Mouse (Mus musculus) layer of hippocampus, adult 9-11 months (tissue): ENCODE results near the gene Prss53.
"Not testable (repeated sequence)": the region's sequence is repeated elsewhere in the genome, so short reads cannot be mapped to it uniquely, and the experiment has no call there.

Source experiments
- DNase-seq: peaks from one replicate; pipeline ENCODE4 v3.0.0; 2022

Prss53 gene

DNA sequence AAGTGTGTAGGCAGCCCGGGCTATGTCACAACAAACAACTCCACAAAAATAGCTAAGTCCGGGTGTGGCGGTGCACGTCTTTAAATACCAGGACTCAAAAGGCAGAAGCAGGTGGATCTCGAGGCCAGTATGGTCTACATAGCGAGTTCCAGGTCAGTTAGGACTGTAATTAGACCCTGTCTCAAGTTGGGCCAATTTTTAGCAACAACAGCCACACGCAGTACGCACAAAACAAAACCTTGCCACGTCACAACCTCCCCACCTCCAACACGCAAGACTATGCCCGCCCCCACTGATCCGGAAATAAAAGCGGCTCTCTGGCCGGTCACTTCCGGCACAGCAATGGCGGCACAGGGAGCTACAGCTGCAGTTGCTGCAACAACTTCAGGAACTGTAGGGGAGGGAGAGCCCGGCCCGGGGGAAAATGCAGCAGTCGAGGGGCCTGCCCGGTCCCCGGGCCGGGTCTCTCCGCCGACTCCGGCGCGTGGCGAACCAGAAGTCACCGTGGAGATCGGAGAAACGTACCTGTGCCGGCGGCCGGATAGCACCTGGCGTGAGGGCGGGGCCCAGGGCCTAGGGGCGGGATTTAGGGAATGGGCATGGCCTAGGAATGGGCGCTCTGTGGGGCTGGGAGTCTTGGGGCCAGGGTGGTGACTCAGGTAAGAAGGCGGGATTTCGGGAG lies 21.6 kb upstream of the Prss53 start, which contains the start of gene Kat8:
TSS of gene Kat8 (plus strand) at position 327 of the 682 bp plus-strand sequence.
- peak; percentile 90 for DNase-seq

DNA sequence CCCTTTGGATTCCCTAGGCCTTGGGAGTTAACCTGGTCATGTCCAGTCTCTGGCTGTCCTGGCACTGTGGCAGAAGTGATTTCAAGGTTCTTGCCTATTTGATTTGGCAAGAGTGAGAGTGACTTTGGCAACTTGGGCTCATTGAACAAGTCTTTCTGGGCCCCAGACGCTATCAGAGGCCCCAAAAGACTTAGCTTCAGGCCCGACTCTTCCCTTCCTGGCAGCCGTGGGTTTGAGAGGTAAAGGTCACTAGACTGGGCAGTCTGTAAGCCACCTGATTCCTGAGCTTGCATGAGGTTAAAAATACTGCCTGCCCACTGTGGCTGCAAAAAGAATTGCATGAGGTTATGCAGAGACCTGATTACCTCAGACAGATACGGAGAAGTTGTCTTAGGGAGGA lies 17.9 kb upstream of the Prss53 start:
- no peak for DNase-seq

DNA sequence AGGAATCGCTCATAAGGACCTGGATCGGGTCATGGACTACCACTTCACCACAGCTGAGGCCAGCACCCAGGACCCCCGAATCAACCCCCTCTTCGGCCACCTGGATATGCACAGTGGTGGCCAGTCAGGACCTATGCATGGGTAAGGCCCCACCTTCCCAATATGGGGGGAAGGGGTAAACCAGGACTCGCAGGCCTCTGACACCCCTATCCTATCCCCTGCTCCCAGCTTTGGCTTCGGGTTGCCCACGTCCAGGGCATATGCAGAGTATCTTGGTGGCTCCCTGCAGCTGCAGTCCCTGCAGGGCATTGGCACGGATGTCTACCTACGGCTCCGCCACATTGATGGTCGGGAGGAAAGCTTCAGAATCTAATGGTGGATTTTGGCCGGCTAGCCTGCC lies 17.2 kb upstream of the Prss53 start:
- no peak for DNase-seq

DNA sequence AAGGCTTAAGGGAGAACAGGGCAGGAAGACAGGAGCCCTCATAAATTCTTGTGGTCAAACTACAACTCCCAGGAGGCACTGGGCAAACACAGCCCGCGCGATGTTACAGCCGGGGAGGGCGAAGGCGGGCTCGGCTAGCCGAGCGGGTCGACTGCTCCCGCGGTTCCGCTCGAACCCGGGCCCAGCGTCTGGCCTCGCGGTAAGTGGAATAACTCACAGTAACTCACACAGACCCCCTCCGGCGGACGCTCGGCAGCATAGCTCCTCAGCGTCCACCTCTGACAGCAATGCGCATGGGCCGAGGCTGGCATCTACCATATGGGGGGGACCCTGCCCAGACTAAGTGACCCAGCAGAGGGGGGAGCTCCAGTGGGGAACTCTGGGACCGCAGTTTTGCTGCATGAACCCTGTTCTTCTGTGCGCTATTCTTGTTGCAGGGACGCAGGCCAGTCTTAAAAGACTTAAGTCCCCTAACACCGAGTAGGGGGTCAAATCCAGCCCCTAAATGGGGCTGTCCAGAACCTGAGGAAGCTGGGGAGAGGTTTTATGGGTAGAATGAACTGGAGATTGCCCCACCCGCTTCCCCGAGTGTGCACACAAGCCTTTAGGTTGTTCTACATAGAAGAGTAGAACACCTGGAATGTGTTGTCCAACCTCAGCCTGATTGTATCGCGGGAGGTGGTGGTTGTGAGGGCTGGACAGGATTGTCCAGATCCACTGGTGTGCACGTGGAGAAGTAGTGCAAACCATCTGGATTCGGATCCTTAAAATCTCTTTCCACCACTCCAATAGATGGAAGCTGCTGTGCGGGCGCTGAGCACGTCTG lies 13.4 kb upstream of the Prss53 start, which contains the start of gene Bckdk:
TSS of gene Bckdk (plus strand) at position 112 of the 826 bp plus-strand sequence.
- DNase-seq, result peak; percentile 83

DNA sequence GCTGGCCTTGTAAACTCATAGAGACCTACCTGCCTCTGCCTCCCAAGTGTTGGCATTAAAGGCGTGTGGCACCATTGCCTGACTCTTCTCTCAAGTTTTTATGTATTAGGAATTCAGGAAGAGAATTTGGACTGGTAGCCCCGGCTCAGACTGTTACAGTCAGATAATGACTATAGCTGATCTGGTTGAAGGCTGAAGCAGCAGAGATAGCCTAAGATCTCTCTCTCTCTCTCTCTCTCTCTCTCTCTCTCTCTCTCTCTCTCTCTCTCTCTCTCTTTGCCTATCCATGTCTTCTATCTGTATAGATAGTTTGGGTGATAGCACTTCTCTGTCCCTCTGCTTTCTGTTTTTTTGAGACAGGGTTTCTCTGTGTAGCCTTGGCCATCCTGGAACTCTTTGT lies 11.0 kb upstream of the Prss53 start:
- no peak for DNase-seq

DNA sequence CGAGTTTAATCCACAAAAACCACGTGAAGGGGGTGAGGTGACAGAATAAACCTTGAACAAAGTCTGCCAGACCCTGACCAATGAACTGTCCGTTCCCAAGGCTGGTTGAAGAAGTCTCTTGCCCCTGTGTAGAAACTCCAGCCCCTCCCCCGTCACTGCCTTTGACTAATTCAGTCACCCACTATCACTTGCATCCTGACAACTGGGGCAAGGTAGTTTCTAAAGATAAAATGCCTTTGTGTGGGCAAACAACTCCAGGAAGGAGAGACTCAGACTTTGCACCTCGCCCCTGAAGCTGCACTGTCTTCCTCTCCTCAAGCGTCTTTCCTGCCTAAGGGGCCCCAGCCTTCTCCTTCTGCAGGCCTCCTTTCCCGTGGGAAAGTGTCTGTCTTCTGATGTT lies 9.2 kb upstream of the Prss53 start:
- no peak for DNase-seq

DNA sequence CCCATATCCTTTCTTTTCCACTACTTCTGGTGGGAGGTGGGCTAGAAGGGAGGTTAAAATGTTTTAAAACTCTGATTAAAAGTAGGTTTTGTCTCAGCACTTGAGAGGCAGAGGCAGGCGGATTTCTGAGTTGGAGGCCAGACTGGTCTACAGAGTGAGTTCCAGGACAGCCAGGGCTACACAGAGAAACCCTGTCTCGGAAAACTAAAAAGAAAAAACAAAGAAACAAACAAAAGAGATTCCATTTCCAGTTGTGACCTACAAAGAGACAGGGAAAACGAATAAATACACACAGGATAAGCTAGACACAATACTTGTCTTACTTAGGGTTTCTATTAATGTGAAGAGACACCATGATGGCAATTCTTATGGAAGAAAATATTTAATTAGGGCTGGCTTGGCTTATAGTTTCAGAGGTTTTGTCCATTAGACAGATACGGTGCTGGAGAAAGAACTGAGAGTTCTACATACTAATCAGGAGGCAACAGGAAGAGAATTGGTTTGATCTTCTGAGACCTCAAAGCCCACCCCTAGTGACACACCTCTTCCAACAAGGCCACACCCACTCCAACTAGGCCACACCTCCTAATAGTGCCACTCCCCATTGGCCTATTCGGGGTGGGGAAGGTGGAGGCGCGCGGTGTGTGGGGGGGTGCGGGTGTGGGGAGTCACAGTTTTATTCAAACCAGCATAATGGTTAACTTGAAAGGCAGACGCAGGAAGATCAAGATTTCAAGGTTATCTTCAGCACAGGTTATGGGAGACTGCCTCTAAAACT lies 7.6 kb upstream of the Prss53 start:
- no peak for DNase-seq

DNA sequence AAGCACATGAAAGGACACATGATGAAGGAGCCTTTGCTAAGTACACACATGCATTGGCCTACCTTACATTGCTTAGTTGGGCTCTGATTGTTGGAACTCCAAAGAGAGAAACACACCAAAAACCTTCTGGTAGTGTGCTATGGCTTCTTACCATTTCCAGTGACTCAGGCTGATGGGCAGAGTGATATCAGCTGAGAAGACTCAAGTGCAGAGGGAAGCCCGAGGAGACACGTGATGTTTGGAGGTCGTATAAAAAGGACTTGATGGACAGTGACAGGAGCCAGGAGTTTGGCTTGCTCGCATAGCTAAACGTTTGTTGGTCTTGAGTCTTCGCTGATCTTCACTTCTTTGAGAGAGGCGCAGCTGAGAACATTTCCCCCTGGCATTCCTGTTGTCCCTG lies 6.8 kb upstream of the Prss53 start:
- no peak for DNase-seq

DNA sequence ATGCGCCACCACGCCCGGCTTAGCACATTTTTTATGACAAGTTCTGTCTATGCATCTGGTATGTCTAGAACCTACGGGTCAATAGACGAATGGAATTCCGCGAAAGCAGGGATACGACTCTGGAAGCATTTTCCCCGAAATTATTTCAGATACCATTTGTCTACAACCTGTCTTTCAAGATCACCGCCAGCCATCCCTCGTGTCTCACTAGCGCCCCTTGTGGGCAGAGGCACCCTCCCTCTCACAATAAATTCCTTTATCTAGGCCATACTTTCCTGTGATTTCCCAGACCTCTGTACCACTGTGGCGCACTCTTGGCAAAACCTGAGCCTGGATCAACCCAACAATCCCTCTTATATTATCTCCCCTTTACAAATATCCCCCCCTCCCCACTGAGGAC lies 5.6 kb upstream of the Prss53 start:
- DNase-seq, result peak; percentile 59

DNA sequence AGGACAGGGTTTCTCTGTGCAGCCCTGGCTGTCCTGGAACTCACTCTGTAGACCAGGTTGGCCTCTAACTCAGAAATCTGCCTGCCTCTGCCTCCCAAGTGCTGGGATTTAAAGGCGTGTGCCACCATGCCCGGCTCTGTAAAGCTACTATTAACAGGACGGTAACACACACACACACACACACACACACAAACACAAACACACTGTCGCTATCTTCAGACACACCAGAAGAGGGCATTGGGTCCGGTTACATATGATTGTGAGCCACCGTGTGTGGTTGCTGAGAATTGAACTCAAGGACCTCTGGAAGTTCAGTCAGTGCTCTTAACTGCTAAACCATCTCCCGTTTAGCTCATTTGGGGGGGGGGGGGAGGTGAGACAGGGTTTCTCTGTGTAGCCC lies 5.1 kb upstream of the Prss53 start:
- DNase-seq, result not testable (repeated sequence)

DNA sequence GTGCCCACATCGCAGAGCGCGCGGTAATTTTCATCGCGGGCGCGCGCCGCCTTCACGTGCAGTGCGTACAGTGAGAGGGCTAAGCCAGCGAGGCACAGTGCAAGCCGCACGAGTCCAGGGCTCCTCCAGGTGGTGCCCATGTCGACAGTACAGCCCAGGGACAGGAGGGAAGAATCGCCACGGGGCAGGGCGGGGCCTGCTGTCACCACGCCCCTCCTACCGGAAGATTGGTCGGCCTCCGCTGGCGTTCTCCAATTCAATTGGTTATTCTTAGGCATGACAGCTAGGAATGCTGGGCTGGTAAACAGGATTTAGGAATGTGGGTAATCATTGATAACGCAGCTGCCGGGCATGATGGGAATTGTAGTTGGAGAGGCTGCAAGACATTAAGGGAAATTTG lies 4.7 kb upstream of the Prss53 start, which contains the start of the genes Gm21974 and Vkorc1:
TSS of gene Gm21974 (minus strand) at position 13 of the 400 bp plus-strand sequence.
TSS of gene Vkorc1 (minus strand) at position 176 of the 400 bp plus-strand sequence.
- peak; percentile 96 for DNase-seq

DNA sequence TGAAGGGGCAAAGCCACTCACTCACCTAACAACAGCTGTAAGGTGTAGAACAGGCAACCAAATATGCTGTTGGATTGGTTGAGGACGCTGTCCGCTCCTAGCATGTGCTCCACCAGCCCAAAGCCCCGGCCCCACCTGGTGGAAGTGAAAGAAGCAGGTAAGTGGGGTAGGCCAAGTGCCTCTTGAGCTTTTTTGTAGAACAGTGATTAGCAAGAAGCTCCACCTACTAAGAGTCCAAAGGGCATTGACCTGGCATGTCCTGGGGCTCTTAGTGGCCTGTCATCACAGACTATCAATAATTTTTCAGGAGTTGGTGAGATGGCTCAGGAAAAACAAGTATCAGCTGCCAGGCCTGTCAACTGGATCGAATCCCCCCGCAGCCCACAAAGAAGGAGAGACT lies 3.7 kb upstream of the Prss53 start:
- no peak for DNase-seq

DNA sequence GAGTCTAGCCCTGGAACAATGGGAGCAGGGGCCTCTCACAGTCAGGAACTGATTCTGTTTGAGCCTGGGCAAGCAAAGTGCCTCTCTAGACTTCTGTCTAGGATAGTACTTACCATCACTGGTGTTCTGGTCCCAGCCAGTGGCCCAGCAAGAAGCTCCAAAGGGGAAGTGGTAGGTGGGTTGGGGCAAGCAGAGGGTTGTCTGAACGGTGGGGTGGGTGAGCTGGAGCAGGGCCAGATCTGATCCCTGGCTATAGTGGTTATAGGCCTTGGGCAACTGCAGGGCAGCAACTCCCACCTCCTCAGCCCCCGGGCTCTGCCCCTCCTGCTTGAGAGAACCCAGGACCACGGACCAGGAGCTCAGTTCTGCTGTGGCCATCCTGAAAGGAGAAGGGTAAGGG lies 1.9 kb downstream of the Prss53 start:
- DNase-seq, result no peak

DNA sequence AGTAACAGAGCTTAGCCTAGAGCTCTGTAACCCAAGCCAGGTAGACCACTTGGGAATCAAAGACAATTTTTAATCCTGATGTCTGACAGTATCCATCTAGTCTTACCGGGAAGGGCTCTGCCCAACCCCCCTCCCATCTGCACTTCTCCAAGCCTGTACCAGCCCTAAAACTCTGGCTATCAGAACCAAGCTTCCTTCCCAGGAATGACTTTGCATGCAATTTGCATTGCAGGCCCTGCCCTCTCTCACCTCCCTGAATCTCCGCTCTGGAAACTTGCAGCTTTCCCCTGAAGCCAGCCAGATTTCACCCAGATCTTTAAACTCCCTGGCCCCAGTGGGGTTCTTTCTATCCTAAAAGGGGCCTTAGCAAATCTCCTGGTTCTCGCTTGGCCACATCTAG lies 3.0 kb downstream of the Prss53 start:
- no peak for DNase-seq

DNA sequence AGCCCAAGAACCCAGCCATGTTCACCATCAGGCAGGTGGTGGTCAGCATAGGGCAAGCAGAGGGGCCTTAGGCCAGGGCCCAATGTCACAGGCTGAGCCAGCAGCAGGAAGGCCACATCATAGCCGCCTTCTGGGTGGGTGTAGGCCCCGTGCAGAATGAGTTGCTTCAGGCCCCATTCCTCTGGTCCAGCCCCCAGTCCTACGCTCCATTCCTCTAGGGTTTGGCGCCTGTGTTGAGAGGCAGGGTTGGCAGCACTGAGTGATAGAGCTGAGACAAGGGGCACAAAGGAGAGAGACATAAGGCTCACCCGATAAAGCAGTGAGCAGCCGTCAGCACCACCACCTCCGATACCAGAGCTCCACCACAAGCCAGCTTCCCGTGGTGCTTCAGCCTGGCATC lies 3.6 kb downstream of the Prss53 start:
- DNase-seq, result no peak

DNA sequence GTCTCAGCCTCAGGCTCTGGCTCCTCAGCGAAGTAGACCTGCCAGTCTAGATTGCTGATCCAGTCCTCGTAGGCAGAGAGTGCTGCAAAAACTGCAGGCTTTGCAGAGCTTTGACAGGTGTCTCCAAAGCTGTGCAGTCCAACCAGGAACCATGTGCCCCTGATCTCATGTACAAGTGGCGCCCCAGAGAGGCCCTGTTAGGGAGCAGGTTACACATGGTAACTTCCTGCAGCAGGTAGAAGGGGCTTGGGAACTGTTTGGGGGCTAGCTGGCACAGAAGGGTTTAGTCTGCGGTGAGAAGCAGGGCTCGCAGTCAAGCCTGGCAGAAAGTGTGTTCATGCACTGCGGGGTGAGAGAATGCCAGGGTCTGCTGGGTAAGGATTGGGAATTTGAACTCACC lies 4.2 kb downstream of the Prss53 start:
- DNase-seq, result no peak

DNA sequence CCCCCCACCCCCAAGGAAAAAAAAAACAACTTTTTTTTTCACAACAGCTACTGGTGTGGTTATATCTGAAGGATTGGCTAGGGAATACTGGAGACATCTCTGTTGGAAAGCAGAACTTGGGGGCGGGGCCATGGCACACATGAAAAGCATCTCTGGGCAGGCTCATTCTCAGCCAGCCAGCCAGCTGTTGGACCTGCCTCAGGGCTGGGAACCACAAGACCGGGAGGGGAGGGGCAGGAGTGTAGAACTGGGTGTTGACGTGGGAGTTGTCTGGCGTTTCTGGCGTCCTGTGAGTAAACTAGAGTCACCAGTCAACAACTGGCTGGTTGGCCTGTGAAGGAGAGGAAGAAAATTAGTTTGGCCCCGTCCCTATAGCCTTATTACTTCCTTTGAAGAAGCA lies 4.8 kb downstream of the Prss53 start:
- peak; percentile 79 for DNase-seq

DNA sequence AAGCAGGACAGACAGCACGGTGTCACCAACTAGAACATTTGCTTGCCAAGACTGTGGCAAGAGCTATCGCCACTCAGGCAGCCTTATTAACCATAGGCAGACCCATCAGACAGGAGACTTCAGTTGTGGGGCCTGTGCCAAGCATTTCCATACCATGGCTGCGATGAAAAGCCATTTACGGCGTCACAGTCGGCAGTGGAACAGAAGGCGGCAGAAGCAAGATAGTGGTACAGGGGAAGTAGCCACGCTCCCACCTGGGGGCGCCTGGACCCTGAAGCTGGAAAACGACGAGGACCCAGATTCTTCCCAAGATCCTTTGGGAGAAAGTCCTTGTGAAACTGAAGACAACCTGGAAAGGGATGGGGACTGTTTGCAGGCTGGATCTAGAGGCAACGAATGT lies 10.3 kb downstream of the Prss53 start:
- no peak for DNase-seq

DNA sequence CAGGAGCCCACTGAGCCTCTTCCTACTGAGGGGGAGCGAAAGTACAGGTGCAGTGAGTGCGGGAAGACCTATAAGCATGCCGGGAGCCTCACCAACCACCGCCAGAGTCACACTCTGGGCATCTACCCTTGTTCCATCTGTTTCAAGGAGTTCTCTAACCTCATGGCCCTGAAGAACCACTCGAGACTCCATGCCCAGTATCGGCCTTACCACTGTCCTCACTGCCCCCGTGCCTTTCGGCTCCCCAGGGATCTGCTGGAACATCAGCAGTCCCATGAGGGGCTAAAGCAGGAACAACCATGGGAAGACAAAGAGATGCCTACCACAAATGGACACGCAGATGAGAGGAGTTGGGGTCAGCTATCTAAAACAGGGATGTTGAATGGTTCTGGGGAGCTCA lies 11.5 kb downstream of the Prss53 start:
- no peak for DNase-seq

DNA sequence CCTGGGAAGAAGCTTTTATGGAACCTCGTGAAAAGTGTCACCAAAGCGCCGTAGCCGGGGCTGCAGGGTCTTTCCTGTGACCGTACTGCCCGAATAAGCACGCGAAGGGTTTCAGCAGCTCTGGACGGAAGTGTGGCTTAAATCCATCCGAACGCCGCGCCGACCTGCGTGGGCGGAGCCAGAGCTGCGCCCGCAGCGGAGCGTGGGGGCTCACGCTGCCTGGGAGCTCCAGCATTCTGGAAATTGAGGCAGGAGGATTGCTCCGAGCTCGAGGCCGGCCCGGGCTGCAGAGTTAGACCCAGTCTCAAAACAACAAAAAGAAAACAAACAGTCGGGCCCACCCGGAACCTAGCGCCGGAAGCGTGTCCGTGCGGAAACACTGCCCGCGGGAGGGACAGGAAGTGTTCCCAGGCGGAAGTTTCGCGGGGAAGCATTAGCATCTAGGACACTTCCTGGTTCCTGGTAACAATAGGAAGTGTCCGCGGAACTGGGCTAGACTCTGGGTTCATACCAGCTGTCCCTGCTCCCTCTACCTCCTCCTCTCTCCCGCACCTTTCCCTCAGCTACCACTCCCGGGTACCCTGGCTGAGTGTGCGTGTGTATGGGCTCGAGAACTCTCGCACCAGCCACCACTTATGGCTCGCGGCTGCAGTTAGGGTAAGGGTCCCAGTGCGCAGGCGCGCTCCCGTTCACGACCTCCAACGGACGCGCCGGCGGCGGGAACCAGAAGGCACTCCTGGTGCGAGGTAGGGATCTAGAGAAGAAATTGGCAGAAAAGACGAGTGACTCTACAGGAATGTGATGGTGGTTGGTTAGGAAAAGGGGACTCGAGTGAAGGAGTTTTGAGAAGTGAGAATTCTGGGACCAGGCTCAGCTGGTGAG lies 14.1 kb downstream of the Prss53 start, which contains the start of gene Zfp668:
TSS of gene Zfp668 (minus strand) at position 362 of the 882 bp plus-strand sequence.
- peak; percentile 90 for DNase-seq

DNA sequence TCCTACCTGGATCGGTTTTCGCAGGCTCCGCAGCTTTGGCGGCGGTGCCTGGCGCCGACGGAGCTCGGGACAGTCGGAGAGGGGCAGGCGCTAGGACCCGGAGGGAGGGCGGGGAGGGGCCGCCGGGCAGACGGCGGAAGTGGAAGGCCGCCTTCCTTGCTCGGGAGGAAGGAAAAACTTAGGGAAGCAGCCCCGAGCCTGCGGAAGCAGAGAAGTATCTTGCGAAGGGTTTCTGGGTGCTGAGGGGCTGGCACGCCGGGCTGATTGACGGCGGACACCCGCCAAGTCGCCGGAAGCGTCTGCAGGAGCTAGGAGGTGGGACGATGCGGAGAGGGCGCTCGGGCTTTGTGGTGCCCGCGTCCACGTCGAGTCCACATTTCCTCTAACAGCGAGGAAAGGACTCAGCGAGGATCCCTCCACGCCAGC lies 14.7 kb downstream of the Prss53 start, which contains the start of gene Zfp646:
TSS of gene Zfp646 (plus strand) at position 181 of the 426 bp plus-strand sequence.
- DNase-seq, result peak; percentile 79

DNA sequence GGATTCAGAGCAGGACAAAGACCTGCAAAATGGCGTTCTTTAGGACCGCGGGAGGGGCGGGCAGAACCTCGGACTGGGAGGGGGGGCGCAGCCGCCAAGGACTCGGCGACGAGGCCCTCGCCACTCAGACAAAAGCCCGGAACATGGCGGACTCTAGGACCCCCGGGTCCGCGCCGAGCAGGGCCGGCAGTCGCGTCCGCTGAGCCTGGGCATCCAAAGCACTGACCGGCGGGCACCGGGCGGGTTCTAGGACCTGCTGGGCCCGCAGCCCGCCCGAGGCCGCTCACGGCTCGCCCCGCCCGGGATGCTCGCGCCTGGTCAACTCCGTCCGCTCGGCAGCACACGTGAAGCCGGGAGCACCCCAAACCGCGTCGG lies 15.2 kb downstream of the Prss53 start:
- DNase-seq, result peak; percentile 94
